Mouse (Mus musculus) right cerebral cortex, postnatal 36 days (tissue): ENCODE measurements at regions not wholly inside any gene's neighbourhood (a gene's known extent, or its start where the extent isn't known, plus 50 kb on each side); places are given as distances from the start of the nearest gene placed in this dataset.

ENCODE experiments used
- DNase-seq, 2 experiments: peaks; one replicate each; pipeline ENCODE4 v3.0.0; 2022; ENCODE audit warnings: low spot score in 2 of 2, mixed read lengths in 1 of 2

GRCm38 (mm10) chr1:193644506-193644905 is 274.4 kb upstream of the Camk1g start:
- no peak for DNase-seq

GRCm38 (mm10) chr1:193636451-193636850 is 266.4 kb upstream of the Camk1g start:
- DNase-seq, result peak; percentile 20 to 23

GRCm38 (mm10) chr1:193632115-193632514 is 262.0 kb upstream of the Camk1g start:
- DNase-seq, result no peak

GRCm38 (mm10) chr1:193629887-193630286 is 259.8 kb upstream of the Camk1g start:
- DNase-seq, result no peak

- DNase-seq, result no peak
Observed at GRCm38 (mm10) chr1:193626924-193627849, 257.1 kb upstream of the Camk1g start.

GRCm38 (mm10) chr1:193625101-193625956 is 255.2 kb upstream of the Camk1g start:
- DNase-seq, result no peak

GRCm38 (mm10) chr1:193623571-193623970 is 253.5 kb upstream of the Camk1g start:
- no peak for DNase-seq

GRCm38 (mm10) chr1:193618250-193618649 is 248.2 kb upstream of the Camk1g start:
- DNase-seq, result no peak

GRCm38 (mm10) chr1:193610471-193610870 is 240.4 kb upstream of the Camk1g start:
- DNase-seq, result no peak

- DNase-seq, result no peak
Observed at GRCm38 (mm10) chr1:193599895-193600294, 229.8 kb upstream of the Camk1g start.

- no peak for DNase-seq
Observed at GRCm38 (mm10) chr1:193599163-193599562, 229.1 kb upstream of the Camk1g start.

- DNase-seq, result no peak
Observed at GRCm38 (mm10) chr1:193590301-193590829, 220.3 kb upstream of the Camk1g start.

GRCm38 (mm10) chr1:193588477-193589464 is 218.7 kb upstream of the Camk1g start:
- peak; percentile 37 to 43 for DNase-seq

GRCm38 (mm10) chr1:193587317-193587716 is 217.2 kb upstream of the Camk1g start:
- no peak for DNase-seq

GRCm38 (mm10) chr1:193586896-193587295 is 216.8 kb upstream of the Camk1g start:
- peak; percentile 76 to 86 for DNase-seq

- peak in 1 of 2 experiments; percentile 54 for DNase-seq
Observed at GRCm38 (mm10) chr1:193583791-193584190, 213.7 kb upstream of the Camk1g start.

- no peak for DNase-seq
Observed at GRCm38 (mm10) chr1:193580393-193580792, 210.3 kb upstream of the Camk1g start.

GRCm38 (mm10) chr1:193579671-193580070 is 209.6 kb upstream of the Camk1g start:
- no peak for DNase-seq

GRCm38 (mm10) chr1:193578661-193579175 is 208.6 kb upstream of the Camk1g start:
- DNase-seq, result no peak

GRCm38 (mm10) chr1:193577821-193578220 is 207.7 kb upstream of the Camk1g start:
- DNase-seq, result no peak
